Mouse (Mus musculus): ENCODE measurements around the gene Blm.

DNA sequence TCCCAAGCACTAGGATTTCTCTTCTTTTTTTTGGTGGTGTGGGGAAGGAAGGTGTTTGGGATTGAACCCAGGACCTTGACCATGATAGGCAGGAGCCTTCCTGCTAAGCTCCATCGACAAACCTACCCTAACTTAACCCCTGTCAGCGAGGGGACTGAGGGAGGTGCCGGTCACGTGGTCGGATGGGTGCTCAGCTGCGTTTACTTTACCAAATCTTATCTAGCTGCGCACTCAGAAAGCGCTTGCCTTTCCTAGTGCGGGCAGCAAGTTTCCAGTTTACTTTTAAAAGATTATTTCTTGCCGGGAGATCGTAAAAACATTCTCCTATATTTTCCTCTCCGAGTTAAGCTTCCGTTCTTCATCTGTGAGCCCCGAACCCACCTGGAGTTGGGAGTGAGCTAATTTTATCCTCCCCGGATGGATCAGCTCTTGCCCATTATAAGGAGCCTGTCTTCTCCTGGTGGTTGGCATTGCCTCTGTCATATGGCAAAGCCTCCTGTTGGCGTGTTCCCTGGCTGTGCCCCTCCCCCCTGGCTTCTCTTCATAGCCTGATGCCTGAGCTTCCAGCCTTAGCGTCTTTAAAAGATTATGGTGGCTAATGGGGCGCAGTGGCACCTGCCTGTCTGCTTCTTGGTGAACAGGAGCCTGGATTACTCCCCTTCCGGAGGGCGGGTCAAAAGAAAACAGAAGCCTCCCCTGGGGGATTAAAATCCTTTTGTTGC, 112.0 kb downstream of the Blm start:
- TF ChIP-seq CTCF (conservative IDR thresholded peaks at IDR 0.05; ENCODE audit: low read length) (no peak; the same call in 1 of the 2 replicates), POU5F1 (IDR thresholded peaks at IDR 0.05; ENCODE audit: borderline replicate concordance, low read length) (no peak)
